Mouse (Mus musculus) frontal cortex, adult (tissue): ENCODE results near the gene Rdh16.
"Not testable (repeated sequence)": the region's sequence is repeated elsewhere in the genome, so short reads cannot be mapped to it uniquely, and the experiment has no call there.

Experiments used
- ATAC-seq: cut with Nextera tagmentation; 2 replicates; pipeline ENCODE4 v1.9.2; 2017; ENCODE audit warnings: mild to moderate bottlenecking, moderate library complexity, mixed read lengths; ENCODE audit not compliant: low TSS enrichment

Gene Rdh16

DNA sequence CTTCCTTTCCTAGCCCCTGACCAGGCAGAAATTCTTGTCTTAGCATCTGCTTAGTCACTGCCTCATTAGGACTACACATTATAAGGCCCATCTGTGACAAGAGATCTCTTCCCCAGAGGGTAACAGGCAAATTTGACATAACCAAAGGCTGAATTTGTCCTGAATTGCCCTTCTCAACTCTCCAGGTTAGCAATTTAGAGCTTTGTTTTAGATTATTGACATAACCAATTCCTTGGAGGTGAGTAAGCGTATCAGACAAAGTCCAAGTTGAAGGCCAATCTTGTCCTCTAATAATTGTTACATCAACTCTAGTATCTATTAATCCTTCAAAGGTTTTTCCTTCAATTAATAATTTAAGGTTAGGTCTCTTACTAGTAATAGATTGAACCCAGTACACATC lies 33.2 kb downstream of the Rdh16 start:
- ATAC-seq = not testable (repeated sequence)

DNA sequence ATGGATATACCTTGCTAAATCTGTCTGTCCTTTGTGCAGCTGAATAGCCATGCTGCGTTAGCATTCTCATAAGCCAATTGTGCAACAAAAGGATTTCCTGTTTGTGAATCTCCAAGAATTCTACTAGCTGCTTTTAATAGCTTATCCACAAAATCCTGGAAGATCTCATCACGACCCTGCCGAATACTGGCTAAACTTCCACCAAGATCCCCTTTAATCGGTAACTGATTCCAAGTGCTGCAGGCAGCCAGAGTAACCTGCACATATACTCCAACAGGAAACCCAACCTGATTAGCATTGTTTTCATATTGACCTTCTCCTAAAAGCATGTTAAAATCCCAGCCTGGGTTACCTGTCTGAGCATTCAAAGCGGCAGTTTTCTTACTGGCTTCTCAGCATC lies 34.3 kb downstream of the Rdh16 start:
- no peak for ATAC-seq

DNA sequence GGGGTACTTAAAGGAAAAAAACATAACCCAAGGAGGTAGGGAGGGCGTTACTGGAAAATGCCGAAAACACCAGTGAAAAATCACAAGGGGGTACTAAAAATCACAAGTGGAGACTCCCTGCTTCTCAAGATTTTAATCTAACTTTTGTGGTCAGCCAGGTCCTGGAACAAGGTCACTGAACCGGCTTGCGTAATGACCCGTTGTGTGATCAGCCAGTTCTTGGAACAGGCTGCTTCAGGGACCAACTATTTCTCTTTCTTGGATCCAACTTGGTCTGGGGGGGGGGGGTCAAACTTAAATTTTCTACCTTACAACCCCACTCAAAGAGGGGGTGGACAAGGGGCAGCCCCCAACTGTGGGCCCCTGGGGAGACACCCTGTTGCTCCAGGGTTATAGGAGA lies 36.8 kb downstream of the Rdh16 start:
- ATAC-seq = not testable (repeated sequence)

DNA sequence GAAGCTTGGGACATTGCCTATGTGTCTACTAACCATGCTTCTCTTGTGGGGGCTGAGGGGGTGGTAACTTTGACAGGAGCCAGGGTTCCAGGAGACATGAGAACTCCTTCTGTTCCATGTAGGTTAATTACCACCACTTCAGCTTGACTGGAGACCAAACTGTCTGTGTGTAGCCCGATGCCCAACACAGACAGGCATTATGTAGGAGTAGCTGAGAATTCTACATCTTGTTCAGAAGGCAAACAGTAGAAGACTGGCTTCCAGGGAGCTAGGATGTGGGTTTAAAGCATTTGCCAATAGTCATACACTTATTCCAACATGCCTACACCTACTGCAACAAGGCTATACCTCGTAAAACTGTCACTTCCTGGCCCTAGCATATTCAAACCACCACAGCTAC lies 37.6 kb downstream of the Rdh16 start:
- ATAC-seq = peak; percentile 79

DNA sequence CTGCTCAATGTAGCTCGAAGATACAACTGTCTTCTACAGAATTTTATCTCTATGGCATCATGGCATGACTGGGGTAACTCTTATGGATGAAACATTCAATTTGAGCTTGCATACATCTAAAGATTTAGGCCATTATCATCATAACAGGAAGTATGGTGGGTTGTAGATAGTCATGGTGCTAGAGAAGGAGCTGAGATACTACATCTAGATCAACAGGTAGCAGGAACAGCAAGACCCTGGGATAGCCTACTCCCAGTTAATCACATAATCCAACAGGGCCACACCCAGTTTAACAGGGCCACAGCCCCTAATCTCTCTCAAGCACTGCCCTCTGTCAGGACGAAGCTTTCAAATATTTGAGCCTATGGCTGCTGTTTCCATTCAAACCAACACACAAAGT lies 39.8 kb downstream of the Rdh16 start:
- no peak for ATAC-seq

DNA sequence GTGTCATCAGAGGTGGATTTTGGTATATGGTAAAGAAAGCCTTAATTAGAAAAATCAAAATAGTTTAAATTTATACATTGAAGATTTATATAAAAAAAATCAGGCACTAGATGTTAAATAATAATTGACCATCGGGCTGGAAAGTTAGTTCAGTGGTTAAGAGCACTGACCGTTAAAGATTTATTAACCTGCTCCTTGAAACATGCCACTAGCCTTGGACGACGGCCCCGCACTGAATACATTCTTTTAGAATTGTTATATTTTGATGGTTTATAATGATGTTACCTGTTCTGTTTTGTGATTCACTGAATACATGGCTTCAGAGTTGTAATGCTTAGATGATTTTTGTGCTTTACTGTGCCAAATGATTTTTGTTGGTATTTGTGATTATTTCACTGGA lies 45.0 kb downstream of the Rdh16 start:
- ATAC-seq = not testable (repeated sequence)

DNA sequence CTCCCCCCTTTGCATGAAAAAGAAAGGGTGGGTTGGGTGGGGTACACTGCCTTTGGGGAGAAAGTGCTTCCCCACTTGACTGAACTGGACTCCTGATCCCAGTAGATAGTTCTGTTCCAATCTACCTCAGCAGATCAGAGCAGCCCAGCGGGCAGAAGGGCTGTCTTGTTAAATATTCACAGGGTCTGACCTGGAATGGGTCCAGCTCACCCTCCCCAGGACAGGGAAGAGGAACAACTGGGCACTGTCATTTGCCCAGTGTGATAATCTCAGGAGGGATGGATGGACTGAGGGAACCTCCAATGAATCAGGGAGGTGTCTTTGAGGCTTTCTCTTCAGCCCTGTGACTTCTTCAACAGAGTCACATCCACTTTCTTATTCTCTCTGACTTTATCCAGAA lies 47.1 kb downstream of the Rdh16 start:
- no peak for ATAC-seq

GRCm38 (mm10) chr10:127849628-127850027 lies 48.7 kb downstream of the Rdh16 start, which contains the start of gene Rdh19:
Rdh19 (plus strand) TSS chr10:127849928.
- ATAC-seq = no peak

DNA sequence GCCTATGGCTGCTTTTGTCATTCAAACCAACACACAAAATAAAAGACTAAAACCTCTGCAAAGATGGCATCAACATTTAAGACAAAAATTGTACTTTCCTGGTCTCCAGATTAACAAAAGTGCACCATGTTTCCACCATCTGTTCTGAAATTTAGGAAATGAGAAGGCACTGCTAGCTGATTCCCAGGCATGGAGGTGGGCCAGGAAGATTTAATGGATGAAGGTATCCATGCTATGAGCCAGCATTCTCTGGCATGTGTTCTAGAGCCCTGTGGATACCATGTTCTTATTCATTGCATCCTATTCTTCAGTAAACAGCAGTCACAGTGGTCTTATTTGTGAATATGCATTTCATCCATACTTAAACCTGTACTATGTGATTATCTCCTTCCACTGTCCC lies 55.4 kb downstream of the Rdh16 start:
- ATAC-seq = no peak

DNA sequence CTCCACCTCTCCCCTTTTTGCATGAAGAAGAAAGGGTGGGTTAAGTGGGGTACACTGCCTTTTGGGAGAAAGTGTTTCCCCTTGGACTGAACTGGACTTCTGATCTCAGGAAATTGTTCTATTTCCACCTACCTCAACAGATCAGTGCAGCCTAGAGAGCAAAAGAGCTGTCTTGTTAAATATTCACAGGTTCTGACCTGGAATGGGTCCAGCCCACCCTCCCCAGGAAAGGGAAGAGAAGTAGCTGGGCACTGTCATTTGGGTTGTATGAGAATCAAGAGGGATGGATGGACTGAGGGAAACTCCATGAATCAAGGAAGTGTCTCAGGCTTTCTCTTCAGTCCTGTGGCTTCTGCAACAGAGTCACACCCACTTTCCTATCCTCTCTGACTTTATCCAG lies 64.0 kb downstream of the Rdh16 start:
- ATAC-seq = no peak

GRCm38 (mm10) chr10:127866232-127866631 lies 65.3 kb downstream of the Rdh16 start, which contains the start of gene Rdh16f2:
Rdh16f2 (plus strand) TSS chr10:127866474.
- no peak for ATAC-seq

DNA sequence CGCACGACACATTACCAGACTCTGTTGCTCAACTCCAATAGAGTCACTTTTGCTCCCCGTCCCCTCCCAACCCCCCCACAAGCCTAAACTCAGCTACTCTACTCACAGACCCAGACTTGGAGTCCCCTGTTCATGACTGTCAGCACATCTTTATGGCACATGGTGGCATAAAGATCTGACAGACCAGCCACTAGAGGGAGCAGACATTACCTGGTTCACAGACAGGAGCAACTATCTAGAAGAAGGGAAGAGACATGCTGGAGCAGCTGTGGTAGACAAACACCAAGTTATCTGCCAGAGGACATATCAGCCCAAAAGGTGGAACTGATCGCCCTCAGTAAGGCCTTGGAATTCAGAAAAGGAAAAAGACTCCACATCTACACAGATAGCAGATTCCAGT lies 71.5 kb downstream of the Rdh16 start:
- no peak for ATAC-seq

DNA sequence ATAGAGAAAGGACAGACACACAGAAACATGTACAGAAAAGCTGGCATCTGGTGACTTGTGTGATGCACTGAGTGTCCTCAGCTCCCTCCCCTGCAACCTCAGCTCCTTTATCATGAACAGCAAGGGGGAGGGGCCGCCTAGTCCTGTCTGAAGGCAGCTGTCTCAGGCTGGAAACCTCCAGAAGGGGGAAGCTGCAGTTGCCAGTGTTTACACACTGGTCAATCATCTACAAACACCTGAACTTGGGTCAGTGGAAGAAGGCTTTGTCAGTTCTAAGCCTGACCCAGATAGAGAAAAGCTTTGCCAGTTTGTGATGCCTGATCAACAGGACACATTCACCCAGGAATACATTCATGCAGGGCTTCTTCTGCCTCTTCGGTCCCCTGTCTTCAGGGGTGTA lies 76.7 kb downstream of the Rdh16 start:
- ATAC-seq = no peak

- no peak for ATAC-seq
These were observed 77.5 kb downstream of the Rdh16 start for GRCm38 (mm10) chr10:127878262-127879057.

GRCm38 (mm10) chr10:127879155-127879688 lies 78.3 kb downstream of the Rdh16 start:
- ATAC-seq = no peak

DNA sequence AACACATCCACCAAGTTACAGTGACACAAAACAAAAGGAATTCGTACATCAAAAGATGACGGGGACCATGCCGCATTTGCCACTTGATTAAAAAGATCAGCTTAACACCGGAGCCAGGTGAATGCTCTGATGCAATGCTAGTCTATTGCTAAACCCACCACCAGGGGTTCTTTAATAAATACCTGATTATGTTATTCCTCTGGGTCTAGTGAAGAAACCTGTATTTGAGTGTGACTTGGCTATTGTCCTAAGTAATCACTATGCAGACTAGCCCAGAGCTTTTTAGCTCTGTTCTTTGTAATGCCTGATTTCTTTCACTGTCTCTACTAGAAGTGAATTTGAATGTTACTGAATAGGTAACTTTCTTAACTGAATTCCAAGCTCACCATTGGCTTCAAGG lies 80.1 kb downstream of the Rdh16 start:
- ATAC-seq = no peak

GRCm38 (mm10) chr10:127886551-127886950 lies 85.6 kb downstream of the Rdh16 start:
- no peak for ATAC-seq

- ATAC-seq = no peak
These were observed 86.0 kb downstream of the Rdh16 start for GRCm38 (mm10) chr10:127886971-127887370.

GRCm38 (mm10) chr10:127888605-127889004 lies 87.7 kb downstream of the Rdh16 start, which contains the start of gene Rdh7:
Rdh7 (minus strand) TSS chr10:127888817.
- ATAC-seq = no peak

- no peak for ATAC-seq
These were observed 90.5 kb downstream of the Rdh16 start for GRCm38 (mm10) chr10:127891481-127891880.

DNA sequence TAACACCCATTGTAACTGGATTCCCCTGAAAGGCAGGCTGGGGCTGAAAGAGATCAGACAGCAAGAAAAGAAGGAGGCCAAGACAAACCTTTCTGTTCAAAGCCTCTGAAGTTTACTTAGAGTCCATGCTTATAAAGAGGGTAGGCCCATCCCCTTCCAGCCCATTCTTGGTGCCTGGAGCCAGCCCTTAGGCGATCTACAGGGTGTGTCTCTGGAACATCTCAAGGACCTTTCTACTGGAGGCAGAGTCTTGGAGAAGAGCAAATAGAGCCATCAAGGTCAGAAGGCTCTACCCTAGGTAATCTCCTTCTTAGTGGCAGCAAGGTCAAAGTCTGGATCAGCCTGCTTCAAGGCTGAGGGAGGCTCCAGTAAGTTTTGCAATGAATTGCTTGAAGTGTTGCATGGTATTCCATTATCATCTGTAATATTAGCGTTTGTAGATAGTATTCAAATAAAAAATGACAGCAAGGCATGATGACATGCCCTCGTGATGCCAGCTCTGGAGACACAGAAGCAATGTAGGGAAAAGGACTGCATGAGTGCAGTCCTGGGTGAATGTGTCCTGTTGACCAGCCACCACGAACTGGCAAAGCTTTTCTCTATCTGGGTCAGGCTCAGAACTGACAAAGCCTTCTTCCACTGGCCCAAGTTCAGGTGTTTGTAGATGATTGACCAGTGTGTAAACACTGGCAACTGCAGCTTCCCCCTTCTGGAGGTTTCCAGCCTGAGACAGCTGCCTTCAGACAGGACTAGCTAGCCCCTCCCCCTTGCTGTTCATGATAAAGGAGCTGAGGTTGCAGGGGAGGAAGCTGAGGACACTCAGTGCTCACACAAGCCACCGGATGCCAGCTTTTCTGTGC lies 92.4 kb downstream of the Rdh16 start:
- not testable (repeated sequence) for ATAC-seq
